Mouse (Mus musculus) cerebellum, adult 2 months (tissue): Measurements from ENCODE around the gene Dnmt3b.

Experiments used
- CTCF ChIP-seq: fragments of 200-500 bp; IDR thresholded peaks from 2 replicates; pipeline ENCODE4 v1.5.1; 2011; ENCODE audit warnings: low read depth, mild to moderate bottlenecking, control low read depth, low read length, moderate library complexity, borderline replicate concordance; ENCODE audit not compliant: insufficient read depth
- POLR2A ChIP-seq: fragments of 200-500 bp; IDR thresholded peaks from 2 replicates; pipeline ENCODE4 v1.6.1; 2011; ENCODE audit warnings: low read length, control low read depth, borderline replicate concordance; ENCODE audit not compliant: insufficient read depth

DNA sequence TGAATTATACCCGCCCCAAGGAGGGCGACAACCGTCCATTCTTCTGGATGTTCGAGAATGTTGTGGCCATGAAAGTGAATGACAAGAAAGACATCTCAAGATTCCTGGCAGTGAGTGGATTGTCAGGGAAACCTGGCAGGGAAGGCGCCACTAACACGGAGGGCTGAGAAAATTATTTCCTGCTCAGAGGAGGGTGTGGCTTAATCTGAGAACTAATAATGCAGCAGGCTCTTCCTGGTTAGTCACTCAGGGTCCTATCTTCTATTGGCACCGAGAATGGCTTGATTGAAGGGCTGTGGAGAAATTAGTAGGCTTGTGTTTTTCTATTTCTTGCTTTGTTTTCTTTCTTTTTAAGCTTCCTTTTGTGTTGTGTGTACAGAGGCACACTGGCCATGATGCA, 28.3 kb downstream of the Dnmt3b start:
- TF ChIP-seq CTCF = no peak
- no peak for TF ChIP-seq POLR2A
